Mouse (Mus musculus): ENCODE measurements around the gene Cdk5r1. TPM values are rescaled to one million over a fixed set of nuclear protein-coding genes. Genes with fewer than 3 reads are reported as not detected.

Cdk5r1 gene
- total RNA-seq, 2 experiments from 2014 or later: 329 to 334 TPM

- intact Hi-C loops (cut with DNase I): no loop called here
- DNase-seq (ENCODE audit: extremely low spot score in 1 of 2, low spot score in 2 of 2): peak in 1 of 2 experiments; percentile 41
- Histone ChIP-seq H3K27ac (peak overlapping the region; percentile 96), H3K4me3 (peak overlapping the region; percentile 88)
- TF ChIP-seq CTCF (IDR thresholded peaks at IDR 0.05): no peak
These were observed 6.1 kb downstream of the Cdk5r1 start for GRCm38 (mm10) chr11:80482921-80483320.

GRCm38 (mm10) chr11:80483536-80484067, 6.8 kb downstream of the Cdk5r1 start:
- intact Hi-C loops (cut with DNase I): loop anchor here (2.0 kb wide), 2 partner anchors 119 to 131 kb away; no protein-coding TSS in a partner anchor
- DNase-seq (ENCODE audit: extremely low spot score in 1 of 2, low spot score in 2 of 2): peak in 1 of 2 experiments; percentile 18
- Histone ChIP-seq H3K27ac (peak overlapping the region; percentile 96), H3K4me3 (peak overlapping the region; percentile 13; the same call in 1 of the 2 replicates)
- no peak for TF ChIP-seq CTCF (IDR thresholded peaks at IDR 0.05)

DNA sequence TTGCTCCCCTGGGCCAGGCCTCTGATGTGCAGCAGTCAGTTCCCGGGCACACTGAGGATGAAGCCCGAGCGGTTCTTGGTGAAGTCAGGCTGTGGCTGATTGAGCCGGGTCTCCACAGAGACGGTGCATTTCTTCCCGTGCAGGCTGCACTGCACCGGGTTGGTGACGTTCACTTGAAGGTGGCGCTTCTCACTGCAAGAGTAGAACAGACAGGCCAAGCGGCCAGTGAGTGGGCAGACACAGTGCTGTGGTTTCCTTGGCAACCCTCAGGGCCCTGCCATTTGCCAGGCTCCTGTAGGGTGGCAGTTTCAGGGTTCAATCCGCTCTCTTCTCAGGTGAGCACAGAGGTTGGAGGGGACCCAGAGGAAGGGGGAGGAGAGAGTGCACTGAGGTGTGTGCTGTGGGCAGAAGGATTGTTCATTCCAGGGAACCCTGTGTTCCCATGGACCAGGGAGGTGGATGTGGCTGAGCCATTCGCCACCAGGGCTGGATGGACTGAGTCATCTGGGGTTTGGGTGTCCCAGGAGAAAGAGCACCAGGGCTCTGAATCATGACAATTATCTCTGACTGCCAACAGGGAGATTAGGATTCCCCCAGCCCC, 7.5 kb downstream of the Cdk5r1 start:
- intact Hi-C loops (cut with DNase I): loop anchor here (2.0 kb wide), 2 partner anchors 119 to 131 kb away; no protein-coding TSS in a partner anchor
- peak overlapping the region; percentile 96 for H3K27ac ChIP-seq
- no peak; the same call in 1 of the 2 replicates for TF ChIP-seq CTCF (IDR thresholded peaks at IDR 0.05)
- peak; percentile 81 to 82 for DNase-seq (ENCODE audit: extremely low spot score in 1 of 2, low spot score in 2 of 2)
- H3K4me3 ChIP-seq: peak overlapping the region; percentile 13; the same call in 1 of the 2 replicates

DNA sequence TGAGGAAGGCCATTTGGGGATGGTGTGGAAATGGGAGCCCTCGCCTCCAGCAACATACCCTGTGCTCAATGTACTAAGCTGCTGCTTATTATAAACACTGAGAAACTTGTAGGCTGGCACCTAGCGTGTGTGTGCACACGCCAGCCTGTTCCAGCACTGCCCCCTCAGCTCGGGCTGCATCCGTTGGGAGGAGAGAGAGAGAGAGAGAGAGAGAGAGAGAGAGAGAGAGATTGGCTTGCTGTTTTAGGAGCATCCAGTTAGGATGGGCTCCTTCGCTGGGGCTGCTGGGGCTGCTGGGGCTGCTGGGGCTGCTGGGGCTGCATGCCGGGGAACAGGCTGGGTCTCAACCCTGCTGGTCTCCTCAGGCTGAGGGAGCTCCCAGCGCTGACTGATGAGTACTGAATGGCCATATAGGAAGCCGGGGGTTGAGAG, 8.3 kb downstream of the Cdk5r1 start:
- DNase-seq (ENCODE audit: extremely low spot score in 1 of 2, low spot score in 2 of 2): peak; percentile 36 to 58
- intact Hi-C loops (cut with DNase I): loop anchor here (1.0 to 5.0 kb wide), 4 partner anchors 33 to 130 kb away; no protein-coding TSS in a partner anchor
- H3K27ac ChIP-seq: peak overlapping the region; percentile 96
- no peak overlapping the region for H3K4me3 ChIP-seq
- TF ChIP-seq CTCF (IDR thresholded peaks at IDR 0.05): no peak

GRCm38 (mm10) chr11:80485622-80486206, 8.9 kb downstream of the Cdk5r1 start:
- H3K27ac ChIP-seq: peak overlapping the region; percentile 92
- intact Hi-C loops (cut with DNase I): loop anchor here (1.0 to 5.0 kb wide), 5 partner anchors 33 to 129 kb away; no protein-coding TSS in a partner anchor
- TF ChIP-seq CTCF (IDR thresholded peaks at IDR 0.05): no peak
- DNase-seq (ENCODE audit: extremely low spot score in 1 of 2, low spot score in 2 of 2): no peak
- H3K4me3 ChIP-seq: no peak overlapping the region

- intact Hi-C loops (cut with DNase I): loop anchor here (1.0 to 5.0 kb wide), 3 partner anchors 16 to 79 kb away; no protein-coding TSS in a partner anchor
- H3K4me3 ChIP-seq: no peak overlapping the region
- peak overlapping the region; percentile 92 for H3K27ac ChIP-seq
- no peak for TF ChIP-seq CTCF (IDR thresholded peaks at IDR 0.05)
- no peak for DNase-seq (ENCODE audit: extremely low spot score in 1 of 2, low spot score in 2 of 2)
These were observed 11.2 kb downstream of the Cdk5r1 start for GRCm38 (mm10) chr11:80487904-80488587.

DNA sequence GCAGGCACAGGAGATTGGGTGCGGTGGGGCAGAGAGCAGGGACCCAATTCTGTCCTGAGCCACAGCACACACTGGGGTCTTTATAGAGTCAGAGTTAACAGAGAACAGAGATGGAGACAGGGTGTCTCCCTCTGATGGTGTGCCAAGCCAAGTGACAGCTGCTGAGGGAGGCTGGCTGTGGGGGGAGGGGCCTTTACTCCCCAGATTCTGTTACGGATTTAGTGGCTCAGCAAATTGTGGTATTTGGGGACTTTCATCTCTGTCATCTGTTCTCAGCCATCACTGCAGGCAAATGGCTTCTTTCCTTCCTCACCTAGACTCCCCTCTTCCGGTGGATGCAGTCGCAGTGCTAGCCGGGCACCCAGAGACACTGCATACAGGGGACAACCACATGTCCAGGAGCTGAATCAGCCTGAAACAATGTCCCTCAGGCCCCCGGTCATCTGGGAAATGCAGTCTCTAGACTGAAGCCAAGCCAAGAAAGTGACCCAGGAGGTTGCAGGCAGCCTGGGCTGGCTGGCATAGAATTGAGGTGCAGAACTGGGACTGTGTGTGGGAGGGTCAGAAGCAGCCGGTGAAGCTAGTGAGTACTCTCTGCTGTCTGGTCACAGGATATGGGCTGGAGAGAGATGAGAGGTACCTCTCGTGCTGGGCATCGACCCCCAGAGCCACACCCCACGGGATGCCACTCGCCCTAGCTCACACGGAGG, 12.5 kb downstream of the Cdk5r1 start:
- no peak for DNase-seq (ENCODE audit: extremely low spot score in 1 of 2, low spot score in 2 of 2)
- intact Hi-C loops (cut with DNase I): loop anchor here (5.0 kb wide), 1 partner anchor 63 kb away; no protein-coding TSS in a partner anchor
- no peak for TF ChIP-seq CTCF (IDR thresholded peaks at IDR 0.05)
- no peak overlapping the region for H3K4me3 ChIP-seq
- H3K27ac ChIP-seq: peak overlapping the region; percentile 92

- no peak for DNase-seq (ENCODE audit: extremely low spot score in 1 of 2, low spot score in 2 of 2)
- intact Hi-C loops (cut with DNase I): loop anchor here (5.0 kb wide), 1 partner anchor 62 kb away; no protein-coding TSS in a partner anchor
- TF ChIP-seq CTCF (IDR thresholded peaks at IDR 0.05): no peak
- Histone ChIP-seq H3K4me3 (no peak overlapping the region), H3K27ac (peak overlapping the region; percentile 92)
These were observed 13.0 kb downstream of the Cdk5r1 start for GRCm38 (mm10) chr11:80489882-80490196.

- Histone ChIP-seq H3K4me3 (no peak overlapping the region), H3K27ac (peak overlapping the region; percentile 30; the same call in 1 of the 2 replicates)
- intact Hi-C loops (cut with DNase I): no loop called here
- no peak for TF ChIP-seq CTCF (IDR thresholded peaks at IDR 0.05)
- no peak for DNase-seq (ENCODE audit: extremely low spot score in 1 of 2, low spot score in 2 of 2)
These were observed 14.0 kb downstream of the Cdk5r1 start for GRCm38 (mm10) chr11:80490831-80491230.

- Histone ChIP-seq H3K27ac (no peak overlapping the region), H3K4me3 (no peak overlapping the region)
- intact Hi-C loops (cut with DNase I): no loop called here
- DNase-seq (ENCODE audit: extremely low spot score in 1 of 2, low spot score in 2 of 2): no peak
- TF ChIP-seq CTCF (IDR thresholded peaks at IDR 0.05): no peak
These were observed 16.4 kb downstream of the Cdk5r1 start for GRCm38 (mm10) chr11:80493186-80493585.

- TF ChIP-seq CTCF (IDR thresholded peaks at IDR 0.05): no peak
- no peak for DNase-seq (ENCODE audit: extremely low spot score in 1 of 2, low spot score in 2 of 2)
- H3K27ac ChIP-seq: no peak overlapping the region
- intact Hi-C loops (cut with DNase I): no loop called here
- H3K4me3 ChIP-seq: no peak overlapping the region
These were observed 18.0 kb downstream of the Cdk5r1 start for GRCm38 (mm10) chr11:80494852-80495251.
